Mouse (Mus musculus) mature B cell (primary cell): Measurements from ENCODE around the gene Thap7.
"Not testable (repeated sequence)": the region's sequence is repeated elsewhere in the genome, so short reads cannot be mapped to it uniquely, and the experiment has no call there.

ENCODE experiments used
- in situ Hi-C: fragments of 300-500 bp; cut with MboI; formaldehyde crosslinking; loops from 2 replicates; pipeline ENCODE4 v1.14.3; 2019

Gene Thap7

DNA sequence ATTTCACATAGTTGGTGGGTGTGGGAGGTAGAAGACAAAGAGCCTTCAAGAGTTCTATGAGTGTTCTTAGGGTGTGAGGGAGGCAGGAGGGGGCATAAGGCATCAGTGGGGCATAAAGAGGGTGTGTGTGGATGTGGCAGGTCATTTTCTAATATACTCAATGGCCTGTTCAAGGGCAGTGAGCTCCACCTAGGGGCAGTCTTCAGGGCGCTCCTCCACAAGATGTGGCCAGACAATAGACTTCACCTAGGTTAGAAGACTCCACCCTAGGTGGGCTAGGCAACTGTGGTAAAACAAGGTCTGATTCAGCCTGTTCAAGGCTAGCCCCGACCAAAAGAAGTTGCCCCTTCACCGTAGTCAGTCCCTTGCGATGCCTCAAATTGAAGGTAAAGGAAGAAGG is 1.3 kb upstream of the Thap7 start:
- in situ Hi-C loops: no loop called here

DNA sequence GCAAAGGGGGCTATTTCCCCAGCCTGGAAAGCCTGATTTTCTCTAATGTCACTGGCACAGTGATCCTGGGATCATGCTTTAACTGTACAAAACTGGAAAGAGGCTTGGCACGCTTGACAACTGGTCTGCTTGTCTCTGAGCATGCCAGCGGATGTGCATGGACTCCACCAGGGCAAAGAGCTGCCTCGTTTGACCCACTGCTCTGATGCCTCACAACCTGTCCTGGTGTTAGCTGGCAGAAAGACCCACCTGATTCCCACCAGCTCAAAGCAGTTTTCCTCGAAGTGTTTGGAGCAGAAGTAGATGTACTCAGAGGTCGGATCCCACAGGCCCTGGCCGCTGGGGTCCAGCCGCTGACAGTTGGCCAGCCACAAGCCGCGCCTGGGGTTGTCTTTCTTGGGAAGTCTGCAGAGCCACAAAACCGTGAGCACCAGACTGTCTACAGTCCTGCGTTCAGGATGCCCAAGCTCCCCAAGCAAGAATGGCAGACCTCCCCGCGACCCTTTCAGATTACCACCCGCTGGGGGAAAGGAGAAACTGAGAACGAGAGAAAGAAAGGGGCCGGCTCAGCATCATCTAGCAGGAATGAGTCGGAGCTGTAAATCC is 852 bp downstream of the Thap7 start:
- in situ Hi-C loops: no loop called here

DNA sequence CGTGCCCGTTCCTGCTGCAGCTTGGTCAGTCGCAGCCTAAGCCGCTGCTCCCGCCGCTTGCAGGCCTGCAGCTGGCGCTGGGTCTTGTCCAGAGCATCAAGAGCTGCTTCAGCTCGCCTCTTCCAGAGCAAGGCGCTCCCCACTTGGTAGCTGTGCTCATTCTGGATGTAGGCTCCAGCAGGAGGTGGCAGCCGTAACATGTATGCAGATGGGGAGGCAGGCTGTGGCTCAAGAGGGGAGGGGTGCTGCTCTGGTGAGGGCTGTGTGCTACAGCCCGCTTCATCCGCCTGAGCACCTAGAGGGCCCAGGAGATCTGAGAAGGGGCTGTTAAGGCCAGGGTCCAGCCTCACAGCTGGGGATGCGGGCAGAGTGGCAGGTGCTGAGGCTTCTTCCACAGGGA is 2.7 kb downstream of the Thap7 start:
- in situ Hi-C loops: no loop called here

DNA sequence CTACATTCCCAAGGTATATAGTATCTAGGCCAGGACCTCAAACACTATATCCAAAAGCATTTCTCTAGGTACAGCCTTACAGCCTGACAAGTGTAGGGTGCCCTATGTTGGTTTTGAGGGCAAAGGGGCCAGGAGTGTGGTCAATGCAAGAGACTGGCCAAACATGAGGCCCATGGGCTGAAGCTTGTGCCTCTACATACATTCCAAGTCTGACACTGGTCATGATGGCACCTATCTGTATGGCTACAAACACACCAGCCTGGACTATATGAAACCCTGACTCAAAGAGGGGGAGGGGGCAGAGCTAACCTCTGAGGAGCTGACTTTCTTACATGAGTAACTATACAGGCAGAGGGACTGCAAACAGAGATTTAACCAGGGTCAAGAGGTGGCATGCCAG is 3.3 kb downstream of the Thap7 start:
- in situ Hi-C loops: no loop called here

DNA sequence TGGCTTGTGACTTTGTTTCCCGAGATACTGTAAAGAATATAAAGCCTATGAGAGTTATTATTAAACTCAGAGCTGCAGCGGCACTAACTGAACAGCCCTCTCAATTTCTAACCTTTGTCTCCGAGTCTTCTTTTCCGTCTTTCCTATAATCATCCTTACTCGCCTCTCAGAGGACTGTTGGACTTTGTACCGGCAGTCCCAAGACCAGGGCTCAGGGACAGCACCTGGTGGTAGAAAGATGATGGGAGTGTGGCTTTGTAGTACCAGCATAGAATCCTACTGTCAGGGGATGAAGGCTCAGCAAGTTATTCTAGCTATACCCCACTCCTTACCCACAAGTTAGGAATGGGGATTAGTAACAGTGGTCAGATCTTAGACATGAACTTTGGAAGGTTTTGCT is 4.7 kb downstream of the Thap7 start:
- in situ Hi-C loops: no loop called here

DNA sequence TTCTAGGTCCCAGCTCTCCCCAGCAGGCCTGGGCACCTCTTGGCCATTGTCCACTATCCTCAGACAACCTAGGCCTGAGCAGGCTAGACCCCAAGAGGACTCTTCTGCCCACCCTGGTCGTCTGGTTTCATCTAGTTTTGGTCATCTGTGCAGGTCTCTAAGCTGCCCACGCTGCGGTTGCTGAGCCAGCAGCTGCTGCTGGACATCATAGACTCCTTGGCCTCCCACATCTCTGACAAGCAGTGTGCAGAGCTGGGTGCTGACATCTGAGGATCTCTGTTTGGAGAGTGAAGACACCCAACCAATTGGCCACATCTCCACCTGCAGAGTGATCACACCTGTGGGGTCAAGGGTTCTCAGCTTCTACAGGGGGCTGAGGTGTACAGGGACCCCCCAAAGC is 5.4 kb downstream of the Thap7 start:
- in situ Hi-C loops: no loop called here

DNA sequence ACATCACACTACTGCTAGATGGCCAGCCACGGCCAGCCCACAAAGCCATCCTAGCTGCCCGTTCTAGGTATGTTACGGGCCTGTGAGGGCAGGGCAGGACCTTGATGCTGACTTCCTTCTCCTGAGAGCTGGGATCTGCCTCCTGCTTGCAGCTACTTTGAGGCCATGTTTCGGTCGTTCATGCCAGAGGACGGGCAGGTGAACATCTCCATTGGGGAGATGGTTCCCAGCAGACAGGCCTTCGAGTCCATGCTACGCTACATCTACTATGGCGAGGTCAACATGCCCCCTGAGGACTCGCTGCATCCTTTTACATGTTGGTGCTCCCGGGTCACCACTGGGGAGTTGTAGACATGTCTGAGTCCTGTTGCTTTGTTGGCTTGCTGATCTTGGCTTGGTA is 6.8 kb downstream of the Thap7 start:
- in situ Hi-C loops: no loop called here

DNA sequence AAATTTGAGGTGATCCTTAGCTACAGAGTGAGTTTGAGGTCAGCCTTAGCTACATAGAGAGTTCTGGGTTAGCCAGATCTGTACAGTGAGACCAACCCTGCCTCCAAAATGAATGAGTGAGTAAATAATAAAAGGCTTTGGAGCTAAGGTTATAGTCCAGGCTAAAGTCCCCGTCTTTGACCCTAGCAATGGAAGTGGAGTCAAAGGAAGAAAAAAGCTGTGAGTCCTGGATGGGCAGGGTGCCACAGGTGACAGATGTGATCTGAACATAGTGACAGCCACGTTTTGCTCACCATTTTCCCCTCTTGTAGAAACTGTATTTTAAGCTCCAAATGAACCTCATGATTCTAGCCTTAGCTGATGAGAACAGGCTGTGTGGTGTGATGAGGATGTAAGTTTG is 12.0 kb downstream of the Thap7 start:
- in situ Hi-C loops: no loop called here

DNA sequence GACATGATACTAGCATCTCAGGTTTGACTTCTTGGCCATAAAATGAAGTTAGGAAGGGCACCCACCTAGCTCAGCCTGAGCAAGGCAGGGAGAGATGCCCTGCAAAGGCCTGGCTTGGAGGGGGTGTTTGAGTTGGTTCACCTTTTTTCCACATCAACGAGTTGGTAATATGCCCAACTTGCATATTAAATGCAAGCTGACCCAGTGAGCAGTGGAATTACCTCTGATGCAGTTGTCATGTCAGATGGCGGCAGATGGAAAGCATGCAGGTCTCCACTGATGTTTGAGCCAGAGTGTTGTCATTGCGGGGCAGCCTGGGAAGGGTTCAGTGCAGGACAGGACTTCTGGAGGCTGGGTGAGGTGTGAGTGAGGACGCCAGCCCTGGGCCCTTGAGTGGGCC is 19.5 kb downstream of the Thap7 start:
- in situ Hi-C loops: no loop called here

DNA sequence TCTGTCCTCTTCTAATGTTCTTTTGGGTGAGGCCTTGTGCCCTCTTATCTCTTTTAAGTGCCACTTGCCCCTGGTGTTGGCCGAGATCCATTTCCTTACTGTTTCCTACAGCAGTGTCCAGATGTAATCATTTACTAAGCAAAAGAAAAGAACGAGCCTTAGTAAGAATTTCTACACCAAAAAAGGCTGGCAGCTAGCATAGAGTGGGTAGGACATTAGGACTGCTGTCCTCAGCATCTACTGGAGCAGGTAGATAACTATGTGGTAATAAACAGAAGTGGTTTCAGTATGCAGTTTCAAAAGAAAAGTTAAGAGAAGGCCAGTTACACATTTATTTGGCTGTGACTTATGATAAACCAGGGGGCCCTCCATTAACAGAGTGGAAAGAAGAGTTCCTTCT is 20.2 kb downstream of the Thap7 start:
- in situ Hi-C loops: no loop called here

DNA sequence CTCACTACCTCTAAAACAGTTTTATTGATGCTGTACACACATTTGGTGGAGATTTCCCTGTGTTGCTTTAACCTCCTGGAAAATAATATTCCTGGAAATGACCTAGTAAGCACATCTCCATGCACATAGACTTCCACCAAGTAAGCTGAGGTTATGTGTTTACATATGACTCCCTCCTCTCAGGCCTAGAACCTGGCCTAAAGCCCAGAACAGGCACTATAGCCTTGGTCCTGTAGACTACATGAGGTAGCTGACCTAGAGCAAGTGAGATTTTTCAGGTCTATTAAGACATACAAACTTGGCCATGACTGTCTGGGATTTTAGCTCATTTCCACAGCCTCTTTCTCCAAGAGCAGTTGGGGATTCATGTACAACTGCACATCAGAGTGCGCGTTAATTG is 20.8 kb downstream of the Thap7 start:
- in situ Hi-C loops: no loop called here

DNA sequence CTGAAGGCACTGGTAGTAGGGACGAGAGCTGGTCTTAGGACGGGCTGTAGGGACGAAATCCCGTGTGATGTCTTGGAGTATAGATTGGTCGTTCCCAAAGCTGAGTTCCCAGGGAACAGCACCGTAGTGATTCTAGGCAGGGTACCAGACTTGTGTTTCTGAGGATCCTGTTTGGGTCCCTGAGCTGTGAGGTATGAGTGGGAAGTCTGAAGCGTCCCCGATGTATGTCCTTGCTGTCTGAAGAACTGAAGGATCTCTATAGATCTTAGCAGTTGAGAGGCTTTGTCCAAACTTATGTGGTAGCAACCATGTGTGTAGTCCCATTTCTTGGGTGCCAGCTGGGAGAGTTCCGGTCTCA is 21.7 kb downstream of the Thap7 start:
- in situ Hi-C loops: no loop called here

DNA sequence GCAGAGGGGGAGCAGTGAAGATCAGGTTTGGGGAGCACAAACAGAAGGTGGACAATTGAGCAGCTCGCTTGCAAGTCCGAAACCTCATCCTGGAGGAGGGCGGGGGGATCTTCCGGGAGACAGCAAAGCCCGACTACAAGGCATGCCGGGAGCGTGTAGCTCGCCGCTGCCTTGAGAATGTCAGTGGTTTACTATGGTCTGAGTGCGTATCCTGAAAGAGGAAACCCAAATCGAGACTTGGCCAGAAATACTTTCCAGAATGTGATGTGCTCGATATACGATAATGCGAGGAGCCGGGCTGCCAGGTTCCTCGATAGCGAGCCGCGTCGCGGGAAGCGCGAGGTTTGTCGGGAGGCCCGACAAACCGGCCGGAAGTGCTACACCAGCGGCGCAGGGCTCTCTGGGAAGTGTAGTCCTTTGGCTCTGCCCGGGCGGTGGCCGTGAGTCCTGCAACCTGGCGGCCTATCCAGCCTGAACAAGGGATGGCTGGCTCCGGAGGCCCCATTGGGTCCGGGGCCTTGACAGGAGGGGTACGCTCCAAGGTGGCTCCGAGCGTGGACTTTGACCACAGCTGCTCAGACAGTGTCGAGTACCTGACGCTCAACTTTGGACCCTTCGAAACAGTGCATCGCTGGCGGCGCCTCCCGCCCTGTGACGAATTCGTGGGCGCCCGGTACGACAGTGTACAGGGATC is 22.2 kb downstream of the Thap7 start, which contains the start of gene Lztr1:
Gene Lztr1, plus strand, starts transcription at position 143 of the 694 bp plus-strand sequence.
- in situ Hi-C loops: no loop called here

DNA sequence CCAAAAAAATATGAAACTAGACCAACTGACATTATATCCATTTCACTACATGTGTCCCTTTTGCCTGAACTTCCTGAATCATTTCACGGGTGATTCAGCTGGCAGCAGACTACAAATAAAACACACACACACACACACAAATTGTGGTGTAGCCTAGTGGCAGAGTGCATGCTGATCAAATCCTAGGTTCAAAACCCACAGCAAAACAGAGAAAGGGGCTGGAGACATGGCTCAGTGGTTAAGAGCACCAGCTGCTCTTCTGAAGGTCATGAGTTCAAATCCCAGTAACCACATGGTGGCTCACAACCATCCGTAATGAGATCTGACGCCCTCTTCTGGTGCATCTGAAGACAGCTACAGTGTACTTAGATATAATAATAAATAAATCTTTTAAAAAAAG is 22.9 kb downstream of the Thap7 start:
- in situ Hi-C loops: not testable (repeated sequence)

DNA sequence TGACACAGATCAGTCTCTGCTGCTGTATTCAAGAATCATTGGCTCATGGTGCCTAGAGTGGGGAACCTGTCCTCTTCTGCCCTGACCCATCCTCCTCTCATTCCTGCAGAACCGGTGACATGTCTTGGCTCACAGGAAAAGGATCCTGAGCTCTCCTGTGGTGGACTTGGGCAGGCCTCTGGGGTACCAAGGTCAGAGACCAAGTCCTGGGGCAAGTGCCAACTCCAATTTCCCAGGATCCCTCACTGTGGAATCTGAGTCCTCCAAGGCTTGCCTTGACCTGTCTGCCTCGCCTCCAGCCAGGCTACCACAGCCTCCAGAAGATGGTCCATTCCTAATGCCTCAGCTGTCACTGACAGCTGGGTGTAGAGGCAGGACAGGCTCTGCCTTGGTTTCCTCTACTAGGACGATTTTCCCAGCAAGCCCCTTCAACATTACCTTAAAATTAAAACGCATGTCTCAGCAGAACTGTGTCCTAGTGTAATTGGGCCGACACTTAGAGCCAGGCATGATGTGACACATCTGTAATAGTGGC is 23.9 kb downstream of the Thap7 start:
- in situ Hi-C loops: no loop called here

DNA sequence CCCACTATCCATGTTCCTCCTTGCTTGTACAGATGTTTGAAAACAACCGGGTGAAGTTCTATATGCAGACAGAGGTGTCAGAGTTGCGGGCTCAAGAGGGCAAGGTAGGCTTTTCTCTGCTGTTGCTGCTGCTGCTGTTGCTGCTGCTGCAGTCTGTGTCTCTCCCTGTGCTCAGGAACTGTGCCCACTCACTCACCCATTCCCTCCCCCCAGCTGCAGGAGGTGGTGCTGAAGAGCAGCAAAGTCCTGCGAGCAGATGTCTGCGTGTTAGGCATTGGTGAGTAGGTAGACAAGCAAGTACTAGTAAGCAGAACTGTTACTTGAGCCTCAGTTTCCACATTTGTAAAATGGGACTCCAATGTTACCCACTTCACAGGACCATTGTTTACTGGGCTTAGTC is 28.3 kb downstream of the Thap7 start:
- in situ Hi-C loops: no loop called here

DNA sequence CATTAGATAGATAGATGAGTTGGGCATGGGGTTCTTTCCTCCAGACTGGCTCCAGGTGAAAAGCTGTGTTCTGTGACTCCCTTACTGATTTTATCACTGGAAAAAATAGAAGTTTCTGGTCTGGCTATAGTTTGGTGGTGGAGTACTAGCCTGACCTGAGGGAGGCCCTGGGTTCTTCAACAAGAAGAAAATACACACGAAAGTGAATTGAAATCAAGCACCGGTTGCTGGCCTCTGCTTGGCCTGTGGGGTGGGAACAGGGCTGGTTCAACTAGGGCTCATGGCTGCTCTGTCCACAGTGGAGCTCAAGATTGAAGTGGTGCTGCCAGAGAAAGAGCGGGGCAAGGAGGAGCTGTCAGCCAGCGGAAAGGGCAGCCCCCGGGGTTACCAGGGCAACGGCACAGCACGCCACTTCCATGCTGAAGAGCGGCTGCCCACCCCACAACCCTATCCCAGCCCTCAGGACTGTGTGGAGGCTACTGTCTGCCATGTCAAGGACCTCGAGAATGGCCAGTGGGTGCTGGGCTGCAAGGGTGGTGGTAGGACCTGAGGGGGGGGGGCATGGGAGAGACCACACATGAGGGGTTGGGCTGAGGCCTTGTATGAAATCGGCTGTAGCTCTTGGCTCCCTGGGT is 31.6 kb downstream of the Thap7 start:
- in situ Hi-C loops: no loop called here

DNA sequence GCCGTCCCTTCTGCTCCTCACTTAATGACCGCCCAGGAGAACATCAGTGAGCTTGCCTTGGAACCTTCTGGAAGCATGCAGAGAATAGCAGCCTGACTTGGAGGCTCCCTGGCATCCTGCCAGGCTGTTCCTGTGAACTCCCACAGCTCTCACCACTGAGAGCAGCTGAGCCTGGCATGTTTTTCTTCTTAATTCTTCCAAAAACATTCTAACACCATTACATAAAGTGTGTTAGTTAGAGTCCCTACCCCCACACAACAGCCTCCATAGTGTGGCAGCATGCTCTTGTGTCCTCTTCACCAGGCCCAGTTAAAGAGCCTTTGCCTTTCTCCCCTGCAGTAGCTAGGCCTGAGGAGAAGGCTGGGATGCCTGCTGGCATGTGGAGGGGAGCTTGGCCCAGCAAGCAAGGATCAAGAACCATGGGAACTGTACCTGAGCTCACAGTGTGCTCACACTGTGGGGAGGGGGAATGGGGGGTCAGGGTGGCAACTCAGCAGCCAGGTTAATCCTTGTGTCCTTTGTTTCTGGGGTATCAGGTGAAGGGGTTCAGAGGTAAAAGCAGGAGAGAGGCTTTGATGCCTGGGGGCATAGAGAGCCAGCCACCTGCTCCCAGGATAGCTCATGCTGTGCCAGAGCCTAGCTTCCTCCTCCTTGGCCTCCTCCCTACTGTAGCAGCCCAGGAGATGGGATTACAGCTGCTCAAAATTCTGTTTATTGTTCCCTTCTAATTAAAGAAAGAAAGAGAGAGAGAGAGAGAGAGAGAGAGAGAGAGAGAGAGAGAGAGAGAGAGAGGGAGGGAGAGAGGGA is 34.2 kb downstream of the Thap7 start:
- in situ Hi-C loops: no loop called here

DNA sequence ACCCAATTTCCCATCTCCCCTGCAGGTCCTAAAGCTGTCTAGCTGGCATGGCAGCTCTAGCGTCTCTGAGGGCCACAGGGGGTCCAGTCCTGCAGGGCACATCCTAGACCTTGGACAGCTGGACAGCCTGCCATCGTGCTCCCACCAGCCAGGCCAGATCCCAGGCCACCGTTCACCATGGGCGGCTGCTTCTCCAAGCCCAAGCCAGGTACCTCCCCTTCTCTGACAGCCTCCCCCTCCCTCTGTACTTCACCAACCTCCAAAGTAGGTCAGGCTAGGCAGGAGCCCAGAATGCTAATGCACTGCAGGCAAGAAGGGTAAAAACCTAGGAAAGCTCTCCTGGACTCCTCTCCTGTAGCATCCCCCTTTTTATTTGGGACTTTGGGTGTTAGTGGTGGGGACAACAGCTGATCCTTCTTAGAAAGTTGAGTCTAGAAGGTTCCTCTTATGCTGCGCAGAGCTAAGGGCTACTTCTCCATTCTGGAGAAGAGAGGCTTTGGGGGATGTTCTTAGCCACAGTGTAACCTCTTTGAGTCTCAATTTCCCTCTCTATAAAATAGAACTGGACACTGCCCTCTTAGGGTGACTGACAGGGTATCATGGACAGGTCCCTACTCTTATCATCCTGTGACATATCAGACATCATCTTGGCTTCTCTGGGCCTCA is 38.9 kb downstream of the Thap7 start:
- in situ Hi-C loops: no loop called here

DNA sequence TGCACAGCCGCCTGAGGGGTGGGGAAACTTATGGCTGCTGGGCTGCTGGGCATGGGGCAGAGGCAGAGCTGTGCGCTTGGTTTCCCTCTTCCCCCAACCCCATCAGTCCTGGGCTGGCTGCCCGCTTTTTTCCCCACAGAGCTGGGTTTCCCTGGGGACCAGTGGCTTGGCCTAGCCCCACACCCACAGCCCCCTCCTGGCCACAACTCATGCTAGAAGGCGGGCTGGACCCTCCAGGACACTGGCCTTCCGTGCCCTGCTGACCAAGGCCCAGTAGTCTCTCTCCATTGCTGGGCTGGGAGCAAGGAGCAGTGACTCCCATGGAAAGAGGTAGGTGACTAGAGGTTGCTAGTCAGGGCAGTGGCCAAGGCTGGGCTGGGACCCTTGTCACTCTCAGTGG is 39.8 kb downstream of the Thap7 start:
- in situ Hi-C loops: no loop called here

DNA sequence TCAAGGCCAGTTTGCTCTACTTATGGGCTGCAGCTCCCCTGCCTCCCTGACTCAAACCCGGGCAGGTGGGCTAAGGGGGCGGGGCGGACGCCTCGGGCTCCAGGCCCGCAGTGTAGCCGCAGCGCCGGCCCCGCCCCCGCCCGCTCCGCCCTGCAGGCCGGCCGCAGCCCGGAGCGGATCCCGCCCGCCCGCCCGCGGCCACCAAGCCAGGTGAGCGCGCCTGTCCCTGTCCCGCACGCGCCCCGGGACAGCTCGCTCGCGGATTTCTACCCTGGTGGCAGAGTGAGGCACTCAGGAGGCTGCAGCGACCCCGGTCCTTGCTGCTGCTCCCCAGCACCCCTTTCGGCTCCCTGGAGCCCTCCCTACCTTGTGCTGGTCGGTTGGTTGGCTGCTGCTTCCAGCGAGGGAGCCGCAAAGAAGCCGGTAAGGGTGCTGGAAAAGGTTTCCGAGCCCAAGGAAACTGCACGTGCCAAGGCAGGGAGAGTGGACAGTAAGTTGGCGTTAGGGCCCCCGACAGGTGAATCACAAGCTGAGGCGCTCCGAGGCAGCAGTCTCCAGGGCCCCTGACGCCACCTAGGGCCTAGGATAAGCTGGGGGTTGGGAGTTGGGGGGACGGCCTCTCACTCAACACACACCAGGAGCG is 41.3 kb downstream of the Thap7 start, which contains the start of gene Aifm3:
Gene Aifm3, plus strand, starts transcription at position 143 of the 643 bp plus-strand sequence.
- in situ Hi-C loops: no loop called here
